Mouse (Mus musculus) testis, adult 2 months (tissue): ENCODE results near the gene Gstt4.
A peak's percentile ranks its signal among the peaks of the same experiment; 100 is the strongest.

Experiments used
- CTCF ChIP-seq: fragments of 200-500 bp; IDR thresholded peaks from 2 replicates; pipeline ENCODE4 v1.5.1; 2012; ENCODE audit warnings: low read depth, mild to moderate bottlenecking, inconsistent platforms, low read length, moderate library complexity; ENCODE audit not compliant: control insufficient read depth, insufficient read depth, insufficient replicate concordance
- POLR2A ChIP-seq: fragments of 200-500 bp; IDR thresholded peaks from 2 replicates; pipeline ENCODE4 v1.6.1; 2012; ENCODE audit warnings: low read depth, mild to moderate bottlenecking, inconsistent platforms, low read length, moderate library complexity; ENCODE audit not compliant: control insufficient read depth

- TF ChIP-seq POLR2A, result peak; percentile 23; the same call in 1 of the 2 replicates
- TF ChIP-seq CTCF, result no peak
These were observed 13.0 kb upstream of the Gstt4 start for GRCm38 (mm10) chr10:75835307-75835706.
